Mouse (Mus musculus) layer of hippocampus, postnatal 14 days (tissue): ENCODE measurements at regions not wholly inside any gene's neighbourhood (a gene's known extent, or its start where the extent isn't known, plus 50 kb on each side); places are given as distances from the start of the nearest gene placed in this dataset.

Experiments used
- DNase-seq, 2 experiments: peaks; one replicate each; pipeline ENCODE4 v3.0.0; 2021 to 2022; ENCODE audit warnings: low spot score in 2 of 2, mixed read lengths in 1 of 2

- no peak for DNase-seq
These were observed 200.8 kb downstream of the Uaca start for GRCm38 (mm10) chr9:60995096-60995495.

- peak in 1 of 2 experiments; percentile 59 for DNase-seq
These were observed 203.9 kb downstream of the Uaca start for GRCm38 (mm10) chr9:60998086-60998785.

- no peak for DNase-seq
These were observed 204.7 kb downstream of the Uaca start for GRCm38 (mm10) chr9:60999001-60999529.

GRCm38 (mm10) chr9:61000232-61000631 lies 205.9 kb downstream of the Uaca start:
- no peak for DNase-seq

GRCm38 (mm10) chr9:61002572-61002971 lies 208.2 kb downstream of the Uaca start:
- no peak for DNase-seq

GRCm38 (mm10) chr9:61008446-61008845 lies 214.1 kb downstream of the Uaca start:
- no peak for DNase-seq

GRCm38 (mm10) chr9:61011066-61011465 lies 216.7 kb downstream of the Uaca start:
- no peak for DNase-seq

- DNase-seq: peak; percentile 77 to 79
These were observed 218.6 kb downstream of the Uaca start for GRCm38 (mm10) chr9:61012771-61013540.

GRCm38 (mm10) chr9:61014151-61014550 lies 219.8 kb downstream of the Uaca start:
- no peak for DNase-seq

- no peak for DNase-seq
These were observed 221.1 kb downstream of the Uaca start for GRCm38 (mm10) chr9:61015374-61015890.

GRCm38 (mm10) chr9:61016673-61017072 lies 222.3 kb downstream of the Uaca start:
- no peak for DNase-seq

GRCm38 (mm10) chr9:61019938-61020337 lies 225.6 kb downstream of the Uaca start:
- DNase-seq: no peak

- no peak for DNase-seq
These were observed 227.5 kb downstream of the Uaca start for GRCm38 (mm10) chr9:61021810-61022209.

GRCm38 (mm10) chr9:61022371-61023026 lies 228.2 kb downstream of the Uaca start:
- DNase-seq: no peak

GRCm38 (mm10) chr9:61025341-61025740 lies 231.0 kb downstream of the Uaca start:
- no peak for DNase-seq

- no peak for DNase-seq
These were observed 234.5 kb downstream of the Uaca start for GRCm38 (mm10) chr9:61028775-61029401.

- peak; percentile 54 to 74 for DNase-seq
These were observed 237.5 kb downstream of the Uaca start for GRCm38 (mm10) chr9:61031699-61032447.

GRCm38 (mm10) chr9:61032448-61033433 lies 238.4 kb downstream of the Uaca start:
- peak; percentile 53 to 69 for DNase-seq

- DNase-seq: no peak
These were observed 239.3 kb downstream of the Uaca start for GRCm38 (mm10) chr9:61033593-61033992.
